Mouse (Mus musculus) monocyte, adult 2 months (primary cell): Measurements from ENCODE around the gene Ssrp1.

Source experiments
- DNase-seq, 2 experiments: peaks; one replicate each; pipeline ENCODE4 v3.0.0; 2022; ENCODE audit warnings: low spot score in 2 of 2, low read depth in 1 of 2

Gene Ssrp1

DNA sequence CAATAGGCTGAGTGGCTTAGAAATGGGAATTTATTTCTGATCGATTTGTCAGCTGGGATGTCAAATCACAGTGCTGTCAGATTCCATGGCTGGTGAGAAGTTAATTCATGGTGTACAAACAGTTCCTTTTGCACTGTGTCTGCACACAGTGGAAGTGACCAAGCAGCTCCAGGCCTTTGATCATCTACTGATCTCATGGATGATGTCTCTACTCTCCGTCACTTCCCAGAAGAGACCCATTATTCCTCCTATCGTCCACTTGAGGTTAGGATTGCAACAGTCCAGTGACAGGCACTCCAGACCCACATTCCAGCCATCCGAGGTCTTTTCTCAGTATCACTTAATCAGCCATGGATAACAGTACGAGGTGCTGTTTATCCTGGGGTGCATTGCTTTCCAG, 36.7 kb downstream of the Ssrp1 start:
- DNase-seq: no peak

GRCm38 (mm10) chr2:85088716-85089646, 51.9 kb downstream of the Ssrp1 start:
- DNase-seq: no peak

GRCm38 (mm10) chr2:85091325-85091724, 54.3 kb downstream of the Ssrp1 start:
- DNase-seq: no peak

- DNase-seq: no peak
Measured at GRCm38 (mm10) chr2:85093376-85093775, 56.3 kb downstream of the Ssrp1 start.

- no peak for DNase-seq
Measured at GRCm38 (mm10) chr2:85095906-85096305, 58.9 kb downstream of the Ssrp1 start.
